Mouse (Mus musculus) gonadal fat pad, adult 2 months (tissue): ENCODE results near the gene Lck. TPM values are rescaled to one million over a fixed set of nuclear protein-coding genes. Genes with fewer than 3 reads are reported as not detected.

Source experiments
- DNase-seq: peaks from one replicate; pipeline ENCODE4 v3.0.0-alpha.2; 2012; ENCODE audit warnings: low read depth
- polyA plus RNA-seq: library from polyadenylated mRNA; depleted of rRNA; stranded (reverse); fragments of >200 nt; gene quantifications from 2 replicates; pipeline ENCODE4 v1.2.3, GENCODE M21; 2012

Gene Lck
- polyA plus RNA-seq, 1 experiment, result 3.2 TPM

DNA sequence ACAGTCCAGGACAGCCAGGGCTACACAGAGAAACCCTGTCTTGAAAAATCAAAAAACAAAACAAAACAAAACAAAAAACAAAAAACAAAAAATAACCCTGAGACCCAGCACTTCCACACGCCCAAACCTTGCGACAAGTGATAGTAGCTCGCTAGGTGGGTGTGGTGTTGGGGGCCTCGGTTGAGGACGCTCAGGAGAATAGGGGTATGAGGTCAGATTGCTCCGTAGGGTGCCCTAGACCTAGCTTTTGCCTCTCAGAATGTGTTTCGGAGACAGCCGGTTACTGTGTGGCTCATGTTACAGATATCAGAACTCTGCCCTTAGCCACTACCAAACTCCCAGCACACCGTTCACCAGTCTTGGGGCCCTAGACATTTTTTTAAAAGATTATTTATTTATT, 12.3 kb upstream of the Lck start:
- no peak for DNase-seq

DNA sequence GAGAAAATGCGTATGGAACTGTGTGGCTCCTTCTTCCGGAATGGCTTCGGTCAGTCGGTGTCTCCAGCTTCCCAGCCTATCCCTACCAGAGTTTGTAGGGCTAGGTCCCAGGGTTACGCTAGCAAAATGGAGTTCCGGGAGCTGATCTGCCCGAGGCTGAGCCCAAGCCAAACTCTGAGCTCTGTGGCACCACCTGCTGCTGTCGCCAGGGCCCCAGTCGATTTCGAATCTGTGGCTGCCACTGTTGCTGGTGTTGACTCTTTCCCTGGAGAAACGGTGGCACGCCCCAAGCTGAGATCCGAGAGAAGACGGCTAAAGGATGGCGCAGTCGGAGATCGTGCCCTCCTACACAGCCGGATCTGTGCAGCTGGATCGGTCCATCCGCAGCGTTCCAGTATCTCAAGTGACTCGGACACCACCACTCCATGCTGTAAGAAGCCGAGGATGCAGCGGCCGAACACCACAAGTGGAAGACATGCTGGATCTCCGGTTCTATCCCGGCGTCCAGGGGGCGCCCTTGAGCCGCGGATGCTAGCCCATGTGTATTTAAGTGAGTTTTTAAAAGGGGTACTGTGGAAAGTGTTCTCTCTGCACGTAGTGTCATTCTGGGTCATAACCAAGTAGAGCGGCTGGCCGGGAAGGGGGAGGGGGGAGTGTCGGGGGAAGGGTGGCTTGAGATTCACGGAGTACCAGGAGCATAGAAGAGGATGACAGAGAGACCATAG, 11.6 kb upstream of the Lck start:
- DNase-seq, result no peak

DNA sequence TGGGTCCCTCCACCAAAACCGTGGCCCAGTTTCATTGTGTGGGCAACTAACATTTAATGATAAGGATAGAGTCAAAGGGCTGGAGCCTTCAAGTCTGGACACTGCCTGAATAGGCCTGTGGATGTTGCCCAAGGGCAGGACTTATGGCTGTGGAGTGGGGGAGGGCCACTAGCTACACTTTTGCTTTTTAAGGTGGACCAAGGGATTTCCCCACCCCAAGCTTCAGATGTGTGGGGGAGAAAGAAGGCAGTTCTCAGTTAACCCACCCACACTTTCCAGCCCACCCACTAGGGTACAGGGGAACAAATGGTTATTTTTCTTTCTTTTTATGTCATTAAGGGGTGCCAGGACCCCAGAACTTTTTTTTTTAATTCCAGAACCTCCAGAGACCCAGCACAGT, 10.9 kb upstream of the Lck start:
- DNase-seq, result no peak

DNA sequence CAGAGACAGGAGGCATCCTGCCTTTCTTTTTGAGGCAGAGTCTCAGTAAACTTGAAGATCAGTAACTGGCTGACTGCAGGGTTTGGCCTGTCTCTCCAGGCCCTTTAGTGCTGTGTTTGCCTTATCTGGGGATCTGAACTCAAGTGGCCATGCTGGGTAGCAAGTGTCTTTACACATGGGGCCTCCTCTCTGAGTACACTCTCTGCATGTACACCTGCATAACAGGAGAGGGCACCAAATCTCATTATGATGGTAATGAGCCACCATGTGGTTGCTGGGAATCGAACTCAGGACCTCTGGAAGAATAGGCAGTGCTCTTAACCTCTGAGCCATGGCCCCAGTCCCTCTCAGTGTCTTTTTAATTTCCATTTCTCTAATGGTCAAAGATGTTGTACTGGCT, 8.8 kb upstream of the Lck start:
- DNase-seq, result no peak

DNA sequence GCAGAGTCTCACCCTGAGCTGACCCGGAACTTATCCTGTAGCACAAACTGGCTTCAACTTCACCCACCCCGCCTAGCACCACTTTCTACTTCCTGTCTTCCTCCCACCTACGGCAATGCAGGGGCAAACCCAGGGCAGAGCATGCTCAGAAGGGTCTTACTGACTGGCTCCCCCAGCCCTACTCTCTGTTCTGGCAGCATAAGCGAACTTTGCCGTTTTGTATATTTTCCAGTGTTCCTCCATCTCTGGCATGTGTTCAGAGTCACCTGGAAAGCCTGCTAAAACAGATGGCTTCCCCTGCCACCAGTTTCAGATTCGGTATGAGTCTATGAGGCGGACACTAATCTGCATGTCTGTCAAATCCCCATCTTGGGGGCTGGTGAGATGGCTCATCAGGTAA, 6.9 kb upstream of the Lck start:
- no peak for DNase-seq

GRCm38 (mm10) chr4:129578466-129578865, 5.0 kb upstream of the Lck start, which contains the start of gene Fam167b:
Gene Fam167b, minus strand, starts transcription at chr4:129578549.
- DNase-seq, result no peak

- no peak for DNase-seq
These were observed 4.2 kb upstream of the Lck start for GRCm38 (mm10) chr4:129577688-129578087.

DNA sequence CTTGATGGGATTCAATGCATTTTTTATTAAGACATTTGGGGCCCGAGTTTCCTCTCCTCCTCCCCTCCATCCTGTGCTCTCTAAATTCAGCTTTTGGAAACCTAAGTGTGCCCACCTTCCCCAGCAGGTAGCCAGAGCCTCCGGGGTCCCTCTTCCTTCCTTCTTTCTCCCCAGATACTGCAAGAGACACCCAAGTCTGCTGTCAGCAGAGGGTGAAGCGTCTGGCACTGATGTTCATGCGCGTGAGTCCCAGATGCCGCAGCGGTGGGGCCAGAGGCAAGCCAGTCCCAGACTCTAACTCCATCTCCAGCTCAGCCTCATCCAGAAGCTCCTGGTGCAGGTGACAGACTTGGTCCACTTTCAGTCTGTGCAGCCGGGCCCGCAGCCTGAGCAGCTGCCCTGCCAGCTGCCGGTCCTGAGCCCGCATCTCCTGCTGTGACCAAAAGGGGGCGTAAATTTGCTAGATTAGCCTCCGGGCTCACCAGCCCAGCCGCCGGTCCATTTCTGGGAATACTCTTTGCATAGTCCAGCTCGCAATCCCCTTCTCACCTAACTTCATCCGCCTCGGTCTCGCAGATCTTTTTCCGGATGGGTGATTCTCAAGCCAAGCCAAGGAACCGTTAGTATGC, 3.5 kb upstream of the Lck start:
- no peak for DNase-seq

DNA sequence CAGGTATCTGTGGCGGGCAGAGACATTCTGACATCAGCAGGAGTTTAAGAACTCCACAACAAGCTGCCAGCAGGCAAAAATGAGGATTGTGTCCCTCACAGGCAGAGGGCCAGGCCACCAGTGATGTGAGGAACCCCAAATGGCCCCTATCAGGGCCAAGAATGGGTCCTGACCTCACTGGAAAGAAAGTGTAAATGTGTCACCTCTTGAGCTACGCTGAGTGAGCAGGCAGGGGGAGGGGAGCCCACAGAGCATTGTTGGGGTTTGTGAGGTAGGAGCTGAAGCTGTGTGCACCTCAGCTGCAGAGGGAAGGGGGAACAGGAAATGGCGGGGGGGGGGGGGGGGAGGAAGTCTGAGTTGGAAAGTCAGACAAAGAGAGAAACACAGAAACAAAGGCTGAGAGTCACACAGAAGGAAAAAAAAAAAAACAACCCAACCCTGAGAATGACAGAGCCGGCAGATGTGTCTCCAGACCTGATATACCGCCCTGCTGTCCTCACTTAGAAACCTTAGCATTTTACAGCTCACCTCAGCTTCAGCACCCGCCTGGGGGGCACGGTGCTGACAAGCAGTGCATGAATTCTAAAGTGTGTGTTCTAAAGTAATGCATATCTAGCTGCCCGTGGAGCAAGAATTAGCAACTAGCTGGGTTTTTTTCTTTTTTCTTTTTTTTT, 1.9 kb upstream of the Lck start:
- DNase-seq, result no peak

GRCm38 (mm10) chr4:129573093-129573370, 409 bp downstream of the Lck start:
- no peak for DNase-seq

- no peak for DNase-seq
These were observed 977 bp downstream of the Lck start for GRCm38 (mm10) chr4:129572236-129573092.

GRCm38 (mm10) chr4:129571551-129572084, 1.8 kb downstream of the Lck start:
- DNase-seq, result no peak

- no peak for DNase-seq
These were observed 3.4 kb downstream of the Lck start for GRCm38 (mm10) chr4:129570028-129570427.

GRCm38 (mm10) chr4:129568366-129568765, 5.1 kb downstream of the Lck start:
- DNase-seq, result no peak

GRCm38 (mm10) chr4:129565139-129565538, 8.3 kb downstream of the Lck start:
- DNase-seq, result no peak

GRCm38 (mm10) chr4:129563718-129564117, 9.7 kb downstream of the Lck start:
- DNase-seq, result no peak

DNA sequence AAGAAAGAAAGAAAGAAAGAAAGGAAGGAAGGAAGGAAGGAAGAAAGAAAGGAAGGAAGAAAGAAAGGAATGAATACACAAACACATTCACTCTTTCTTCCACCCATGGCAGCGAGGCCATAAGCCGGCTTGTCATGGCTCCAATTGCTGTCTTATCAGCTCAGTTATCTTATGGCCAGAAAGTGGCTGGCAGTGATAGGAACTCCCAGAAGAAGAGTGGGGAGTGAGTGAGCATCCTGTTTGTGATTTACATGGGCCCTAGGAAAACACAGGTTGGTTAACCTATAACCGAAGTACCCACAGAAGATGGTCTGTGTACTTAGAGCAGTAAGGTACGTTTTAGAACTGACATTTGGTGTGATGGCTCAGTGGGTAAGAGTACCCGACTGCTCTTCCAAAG, 12.3 kb downstream of the Lck start:
- DNase-seq, result no peak

GRCm38 (mm10) chr4:129558321-129558955, 15.0 kb downstream of the Lck start:
- no peak for DNase-seq

DNA sequence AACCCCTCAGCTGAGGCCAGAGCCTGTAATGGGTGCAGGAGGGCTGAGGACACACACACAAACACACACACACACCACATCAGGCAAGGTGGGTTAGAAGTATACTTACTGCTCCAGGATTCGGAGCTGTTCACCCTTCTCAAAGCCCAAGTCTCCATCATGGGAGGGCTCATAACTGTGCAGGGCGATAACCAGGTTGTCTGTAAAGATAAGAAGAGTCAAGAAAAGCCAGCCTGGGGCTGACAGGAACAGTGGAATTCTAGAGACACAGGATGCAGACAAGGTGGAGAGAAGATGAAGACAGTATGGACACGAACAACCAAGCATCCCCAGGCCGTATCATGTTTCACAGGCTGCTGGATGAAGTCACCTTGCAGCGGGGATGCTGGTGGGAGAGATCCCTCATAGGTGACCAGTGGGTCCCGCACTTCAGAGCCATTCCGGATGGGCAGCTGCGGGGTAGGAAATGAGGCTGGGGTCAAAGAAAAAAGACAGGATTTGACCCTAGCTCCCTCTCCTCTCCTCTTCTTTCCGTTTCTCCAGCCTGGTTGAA, 16.1 kb downstream of the Lck start:
- no peak for DNase-seq

DNA sequence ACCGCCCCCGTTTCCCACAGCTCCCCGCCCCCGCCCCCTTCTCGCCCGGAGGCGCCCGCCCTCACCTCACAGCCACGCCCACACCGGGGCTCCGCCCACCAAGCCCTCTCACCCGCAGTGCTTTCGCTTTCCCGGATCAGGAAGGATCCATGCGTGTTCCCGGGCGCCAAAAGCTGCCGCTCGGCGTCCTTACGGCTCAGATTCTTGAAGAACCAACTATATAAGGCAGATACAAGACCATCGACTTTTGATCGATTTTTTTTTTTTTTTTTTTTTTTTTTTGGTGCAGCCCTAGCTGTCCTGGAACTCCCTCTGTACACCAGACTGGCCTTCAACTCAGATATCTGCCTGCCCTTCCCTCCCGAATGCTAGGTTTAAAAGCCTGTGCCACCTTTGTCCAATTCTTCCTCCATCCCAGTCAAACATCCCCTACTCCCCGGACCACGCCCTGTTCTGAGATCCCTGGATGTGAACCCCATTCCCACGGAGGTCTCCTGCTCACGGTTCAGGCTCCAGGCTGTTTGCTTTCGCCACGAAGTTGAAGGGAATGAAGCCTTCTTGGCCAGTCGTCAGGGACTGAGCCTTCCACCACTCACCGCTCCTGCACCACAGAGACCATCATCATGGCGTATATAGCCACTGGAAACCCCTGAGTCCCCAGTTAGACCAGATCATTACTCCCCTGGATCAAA, 16.8 kb downstream of the Lck start:
- no peak for DNase-seq
